Mouse (Mus musculus): ENCODE results near the gene 1520401A03Rik. TPM values are rescaled to one million over a fixed set of nuclear protein-coding genes. Genes with fewer than 3 reads are reported as not detected.
"Not testable (repeated sequence)": the region's sequence is repeated elsewhere in the genome, so short reads cannot be mapped to it uniquely, and the experiment has no call there.

1520401A03Rik gene
- 0.11 TPM in 1 of 2 replicates, not detected in the other for polyA plus RNA-seq (2015; fragmentation: Nextera tagmentation; extraction: Ambion mirVana)

GRCm38 (mm10) chr17:23722376-23723125 is at the start of gene 1520401A03Rik:
TSS of gene 1520401A03Rik (minus strand) at chr17:23722783.
- H3K4me2 ChIP-seq, result no peak within 1 kb of the TSS
- no peaks in the 10 kb centered on the region for H3K36me3 ChIP-seq
- 36% methylated on average over 7 of the region's 7 CpGs for WGBS
- no peak within 1 kb of the TSS for H3K4me3 ChIP-seq
- H3K27me3 ChIP-seq (replicated peaks), result peaks cover 24% of the 10 kb centered on the region
- H3K4me1 ChIP-seq, result peaks cover 13% of the 10 kb centered on the region
- 0 out of 2 replicates have a peak within 1 kb of the TSS, but pooled peaks have one; percentile 1 for H3K9ac ChIP-seq
- no peak within 1 kb of the TSS for H3K27ac ChIP-seq (replicated peaks)
- no peaks in the 10 kb centered on the region for H3K9me3 ChIP-seq
- no peak for ATAC-seq (ENCODE audit: extremely low read depth, insufficient number of reproducible peaks, low FRiP score, low TSS enrichment)

- H3K4me2 ChIP-seq, result peak overlapping the region; percentile 83; the same call in 1 of the 2 replicates
- 82% methylated on average over 2 of the region's 2 CpGs for WGBS
- not testable (repeated sequence) for ATAC-seq (ENCODE audit: extremely low read depth, insufficient number of reproducible peaks, low FRiP score, low TSS enrichment)
Observed at GRCm38 (mm10) chr17:23772219-23772556, 49.6 kb upstream of the 1520401A03Rik start.

GRCm38 (mm10) chr17:23771284-23772218 is 49.0 kb upstream of the 1520401A03Rik start, which contains the start of gene Flywch1:
TSS of gene Flywch1 (minus strand) at chr17:23771602.
- 3% methylated on average over 55 of the region's 58 CpGs for WGBS
- Histone ChIP-seq H3K9ac (peak within 1 kb of the TSS; percentile 98), H3K4me1 (peaks cover 15% of the 10 kb centered on the region), H3K27ac (replicated peaks) (peak within 1 kb of the TSS; percentile 87), H3K4me3 (peak within 1 kb of the TSS; percentile 94), H3K9me3 (no peaks in the 10 kb centered on the region), H3K36me3 (peaks cover 8% of the 10 kb centered on the region; the same call in 1 of the 2 replicates), H3K4me2 (peak within 1 kb of the TSS; percentile 83), H3K27me3 (replicated peaks) (no peaks in the 10 kb centered on the region)
- ATAC-seq (ENCODE audit: extremely low read depth, insufficient number of reproducible peaks, low FRiP score, low TSS enrichment), result peak; percentile 98

More at GRCm38 (mm10) chr17:23772219-23772556, 49.6 kb upstream of the 1520401A03Rik start:
- not testable (repeated sequence) for H3K4me3 ChIP-seq; H3K9ac ChIP-seq; H3K9me3 ChIP-seq; H3K27ac ChIP-seq (replicated peaks); H3K27me3 ChIP-seq (replicated peaks); H3K36me3 ChIP-seq
- H3K4me1 ChIP-seq, result peaks cover 15% of the 10 kb centered on the region

- H3K4me1 ChIP-seq, result peaks cover 15% of the 10 kb centered on the region
- no peaks in the 10 kb centered on the region for H3K9me3 ChIP-seq
- peaks cover 8% of the 10 kb centered on the region; the same call in 1 of the 2 replicates for H3K36me3 ChIP-seq
- H3K4me2 ChIP-seq, result peak overlapping the region; percentile 83
- H3K4me3 ChIP-seq, result peak overlapping the region; percentile 94
- peak overlapping the region; percentile 98 for H3K9ac ChIP-seq
- peak overlapping the region; percentile 87 for H3K27ac ChIP-seq (replicated peaks)
- ATAC-seq (ENCODE audit: extremely low read depth, insufficient number of reproducible peaks, low FRiP score, low TSS enrichment), result peak; percentile 34
- WGBS, result 1% methylated on average over 19 of the region's 19 CpGs
- H3K27me3 ChIP-seq (replicated peaks), result no peaks in the 10 kb centered on the region
Observed at GRCm38 (mm10) chr17:23770896-23771283, 48.3 kb upstream of the 1520401A03Rik start.

- Histone ChIP-seq H3K27me3 (replicated peaks) (no peaks in the 10 kb centered on the region), H3K4me3 (peak overlapping the region; percentile 94), H3K27ac (replicated peaks) (peak overlapping the region; percentile 87; the same call in 1 of the 2 replicates), H3K4me2 (peak overlapping the region; percentile 83), H3K4me1 (peaks cover 15% of the 10 kb centered on the region), H3K9me3 (no peaks in the 10 kb centered on the region), H3K36me3 (peaks cover 8% of the 10 kb centered on the region; the same call in 1 of the 2 replicates), H3K9ac (peak overlapping the region; percentile 98)
- ATAC-seq (ENCODE audit: extremely low read depth, insufficient number of reproducible peaks, low FRiP score, low TSS enrichment), result no peak
- WGBS, result 17% methylated on average over 2 of the region's 2 CpGs
Observed at GRCm38 (mm10) chr17:23770493-23770892, 47.9 kb upstream of the 1520401A03Rik start.

- Histone ChIP-seq H3K27me3 (replicated peaks) (no peaks in the 10 kb centered on the region), H3K9me3 (no peaks in the 10 kb centered on the region; the same call in 1 of the 2 replicates), H3K36me3 (peaks cover 57% of the 10 kb centered on the region), H3K4me1 (no peaks in the 10 kb centered on the region), H3K27ac (replicated peaks) (no peak overlapping the region), H3K9ac (no peak overlapping the region), H3K4me3 (no peak overlapping the region), H3K4me2 (no peak overlapping the region)
- WGBS, result 86% methylated on average over 11 of the region's 11 CpGs
- no peak for ATAC-seq (ENCODE audit: extremely low read depth, insufficient number of reproducible peaks, low FRiP score, low TSS enrichment)
Observed at GRCm38 (mm10) chr17:23762976-23763375, 40.4 kb upstream of the 1520401A03Rik start.

- ATAC-seq (ENCODE audit: extremely low read depth, insufficient number of reproducible peaks, low FRiP score, low TSS enrichment), result no peak
- Histone ChIP-seq H3K9me3 (no peaks in the 10 kb centered on the region; the same call in 1 of the 2 replicates), H3K27me3 (replicated peaks) (no peaks in the 10 kb centered on the region), H3K4me1 (no peaks in the 10 kb centered on the region), H3K27ac (replicated peaks) (no peak overlapping the region), H3K36me3 (peaks cover 70% of the 10 kb centered on the region), H3K4me3 (no peak overlapping the region), H3K9ac (no peak overlapping the region), H3K4me2 (no peak overlapping the region)
- WGBS, result 88% methylated on average over 3 of the region's 3 CpGs
Observed at GRCm38 (mm10) chr17:23761155-23761554, 38.6 kb upstream of the 1520401A03Rik start.

- Histone ChIP-seq H3K4me1 (no peaks in the 10 kb centered on the region), H3K9ac (no peak overlapping the region), H3K36me3 (peaks cover 79% of the 10 kb centered on the region), H3K27me3 (replicated peaks) (no peaks in the 10 kb centered on the region), H3K4me3 (no peak overlapping the region), H3K27ac (replicated peaks) (no peak overlapping the region), H3K4me2 (no peak overlapping the region), H3K9me3 (no peaks in the 10 kb centered on the region; the same call in 1 of the 2 replicates)
- no peak for ATAC-seq (ENCODE audit: extremely low read depth, insufficient number of reproducible peaks, low FRiP score, low TSS enrichment)
- 86% methylated on average over 9 of the region's 9 CpGs for WGBS
Observed at GRCm38 (mm10) chr17:23760231-23760630, 37.6 kb upstream of the 1520401A03Rik start.

GRCm38 (mm10) chr17:23758801-23759200 is 36.2 kb upstream of the 1520401A03Rik start:
- no peak overlapping the region for H3K9ac ChIP-seq
- ATAC-seq (ENCODE audit: extremely low read depth, insufficient number of reproducible peaks, low FRiP score, low TSS enrichment), result no peak
- H3K27ac ChIP-seq (replicated peaks), result no peak overlapping the region
- H3K36me3 ChIP-seq, result peaks cover 93% of the 10 kb centered on the region
- no peak overlapping the region for H3K4me2 ChIP-seq
- no peaks in the 10 kb centered on the region for H3K27me3 ChIP-seq (replicated peaks)
- no peaks in the 10 kb centered on the region for H3K4me1 ChIP-seq
- no peak overlapping the region for H3K4me3 ChIP-seq
- 78% methylated on average over 8 of the region's 8 CpGs for WGBS
- H3K9me3 ChIP-seq, result no peaks in the 10 kb centered on the region; the same call in 1 of the 2 replicates

- no peaks in the 10 kb centered on the region; the same call in 1 of the 2 replicates for H3K9me3 ChIP-seq
- no peak overlapping the region for H3K4me3 ChIP-seq
- H3K9ac ChIP-seq, result no peak overlapping the region
- H3K4me2 ChIP-seq, result no peak overlapping the region
- H3K27ac ChIP-seq (replicated peaks), result no peak overlapping the region
- no peaks in the 10 kb centered on the region for H3K4me1 ChIP-seq
- no peaks in the 10 kb centered on the region for H3K27me3 ChIP-seq (replicated peaks)
- peaks cover 100% of the 10 kb centered on the region for H3K36me3 ChIP-seq
- 90% methylated on average over 9 of the region's 9 CpGs for WGBS
- ATAC-seq (ENCODE audit: extremely low read depth, insufficient number of reproducible peaks, low FRiP score, low TSS enrichment), result no peak
Observed at GRCm38 (mm10) chr17:23757581-23757980, 35.0 kb upstream of the 1520401A03Rik start.

GRCm38 (mm10) chr17:23755689-23756088 is 33.1 kb upstream of the 1520401A03Rik start:
- no peak for ATAC-seq (ENCODE audit: extremely low read depth, insufficient number of reproducible peaks, low FRiP score, low TSS enrichment)
- Histone ChIP-seq H3K27ac (replicated peaks) (no peak overlapping the region), H3K4me1 (no peaks in the 10 kb centered on the region), H3K36me3 (peaks cover 95% of the 10 kb centered on the region), H3K4me2 (no peak overlapping the region), H3K9me3 (no peaks in the 10 kb centered on the region; the same call in 1 of the 2 replicates), H3K27me3 (replicated peaks) (no peaks in the 10 kb centered on the region), H3K4me3 (no peak overlapping the region), H3K9ac (no peak overlapping the region)
- 83% methylated on average over 13 of the region's 13 CpGs for WGBS
